In genomic region chr6:12448851-12449250, GRCm38 (mm10) we compare ENCODE assay signal across 11 mouse cellular contexts.
DNase-seq lines count a peak whose midpoint lies in the region; ATAC-seq and TF ChIP-seq lines count a peak whose summit lies in the region.
"Had no signal": no experiment of that assay in that cellular context is flagged by ENCODE, and none has a peak within 500 bp of the region (broad histone marks: within the 10 kb centered on the region; RNA-seq: fewer than 3 reads in every experiment).

No protein-coding gene starts in this region.

- no peak overlapping the region for H3K9ac ChIP-seq in liver, postnatal 0 days (replicated peaks)
- H3K9ac ChIP-seq in forebrain, embryonic 16.5 days (replicated peaks; ENCODE audit: low read depth, low read length), result no peak overlapping the region
- H3K9ac ChIP-seq: forebrain, embryonic 15.5 days had no signal

- H3K27me3 ChIP-seq in liver, postnatal 0 days (ENCODE audit: insufficient read depth, low read length), result no peaks in the 10 kb centered on the region
- H3K27me3 ChIP-seq in forebrain, embryonic 16.5 days (replicated peaks; ENCODE audit: control insufficient read depth, insufficient read depth, low read length), result no peaks in the 10 kb centered on the region
- H3K27me3 ChIP-seq: forebrain, embryonic 15.5 days had no signal

- ATAC-seq in liver, postnatal 0 days, result peak; percentile 72
- no peak for ATAC-seq in CD4-positive, CD25-positive, alpha-beta regulatory T cell, adult 4 months
- no peak for ATAC-seq in forebrain, embryonic 16.5 days
- ATAC-seq: forebrain, embryonic 15.5 days had no signal

- no peaks in the 10 kb centered on the region for H3K36me3 ChIP-seq in liver, postnatal 0 days (replicated peaks; ENCODE audit: insufficient read depth, low read length)
- no peaks in the 10 kb centered on the region for H3K36me3 ChIP-seq in forebrain, embryonic 16.5 days (ENCODE audit: control insufficient read depth, insufficient read depth)
- H3K36me3 ChIP-seq: embryonic facial prominence, embryonic 10.5 days; forebrain, embryonic 15.5 days had no signal

- H3K4me1 ChIP-seq in liver, postnatal 0 days (ENCODE audit: insufficient read depth), result no peaks in the 10 kb centered on the region
- H3K4me1 ChIP-seq in forebrain, embryonic 16.5 days (replicated peaks; ENCODE audit: control insufficient read depth, insufficient read depth, low read length), result no peaks in the 10 kb centered on the region
- H3K4me1 ChIP-seq: embryonic facial prominence, embryonic 10.5 days; forebrain, embryonic 15.5 days had no signal

- TF ChIP-seq CTCF in liver, postnatal 0 days (IDR thresholded peaks at IDR 0.05; ENCODE audit: low read depth), result no peak

- 57% methylated on average over 3 of the region's 3 CpGs for WGBS in liver, postnatal 0 days (ENCODE audit: insufficient replicate concordance)
- 82% methylated on average over 3 of the region's 3 CpGs for WGBS in forebrain, embryonic 16.5 days

- no peak overlapping the region for H3K4me2 ChIP-seq in liver, postnatal 0 days (ENCODE audit: low read depth, low read length)
- H3K4me2 ChIP-seq in forebrain, embryonic 16.5 days (ENCODE audit: low read length), result no peak overlapping the region
- H3K4me2 ChIP-seq: forebrain, embryonic 15.5 days had no signal

- no peak overlapping the region for H3K4me3 ChIP-seq in liver, postnatal 0 days (ENCODE audit: low read depth, low read length)
- no peak overlapping the region for H3K4me3 ChIP-seq in forebrain, embryonic 16.5 days (replicated peaks; ENCODE audit: low read length)
- H3K4me3 ChIP-seq: embryonic facial prominence, embryonic 10.5 days; forebrain, embryonic 15.5 days had no signal

- no peaks in the 10 kb centered on the region for H3K9me3 ChIP-seq in liver, postnatal 0 days (ENCODE audit: low read length)
- no peaks in the 10 kb centered on the region for H3K9me3 ChIP-seq in forebrain, embryonic 16.5 days (ENCODE audit: control insufficient read depth, low read length)
- H3K9me3 ChIP-seq: embryonic facial prominence, embryonic 10.5 days; forebrain, embryonic 15.5 days had no signal

- TF ChIP-seq EP300 in liver, postnatal 0 days (IDR thresholded peaks at IDR 0.05; ENCODE audit: low read depth), result peak; percentile 17; the same call in 1 of the 2 replicates

- no peak overlapping the region for H3K27ac ChIP-seq in liver, postnatal 0 days (ENCODE audit: low read depth)
- no peak overlapping the region for H3K27ac ChIP-seq in forebrain, embryonic 16.5 days (ENCODE audit: low read length)
- H3K27ac ChIP-seq: embryonic facial prominence, embryonic 10.5 days; forebrain, embryonic 15.5 days had no signal

- peak; percentile 5 for DNase-seq in embryo, embryonic 10.5 days (ENCODE audit: low spot score)
- no peak for DNase-seq in embryo, embryonic 10 days (ENCODE audit: low spot score)
- DNase-seq in liver, postnatal 0 days, result peak; percentile 42
- DNase-seq in liver, result no peak
- DNase-seq in fat pad, adult 2 months (ENCODE audit: extremely low read depth, low read depth, low spot score), result peak; percentile 77
- peak; percentile 36 for DNase-seq in lung, postnatal 25 days (ENCODE audit: low spot score)
- DNase-seq: thymus, postnatal 4 days had no signal

Comparison
In these comparisons a context has a peak if more than half of its experiments do, and no peak if none do; other contexts are left out.
1. DNase-seq: peak in embryo, embryonic 10.5 days (single experiment), liver, postnatal 0 days (single experiment), fat pad, adult 2 months (single experiment) and lung, postnatal 25 days (single experiment); none in embryo, embryonic 10 days (single experiment) and liver (single experiment).